Mouse (Mus musculus) telencephalon, adult 2 months (tissue): Measurements from ENCODE around the gene H2al2a.
"Not testable (repeated sequence)": the region's sequence is repeated elsewhere in the genome, so short reads cannot be mapped to it uniquely, and the experiment has no call there.

Experiments used
- DNase-seq: peaks from one replicate; pipeline ENCODE4 v3.0.0-alpha.2; 2011; ENCODE audit warnings: low read depth, low spot score

The H2al2a gene

DNA sequence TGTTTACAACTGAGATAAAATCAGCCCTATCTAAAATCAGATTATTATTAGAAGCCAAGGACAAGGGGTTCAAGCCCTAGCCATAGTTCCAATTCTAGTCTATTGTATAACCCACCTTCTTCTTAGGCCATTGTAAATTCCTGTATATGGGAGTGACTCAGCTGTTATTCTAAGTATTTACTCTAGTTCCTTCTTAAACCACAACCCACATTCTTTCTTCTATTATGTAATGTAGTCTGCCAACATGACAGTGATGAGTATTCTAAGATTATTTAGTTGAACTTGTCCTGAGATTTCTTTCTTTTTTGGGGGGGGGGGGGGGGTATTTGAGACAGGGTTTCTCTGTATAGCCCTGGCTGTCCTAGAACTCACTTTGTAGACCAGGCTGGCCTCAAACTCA lies 19.1 kb downstream of the H2al2a start:
- DNase-seq, result not testable (repeated sequence)

DNA sequence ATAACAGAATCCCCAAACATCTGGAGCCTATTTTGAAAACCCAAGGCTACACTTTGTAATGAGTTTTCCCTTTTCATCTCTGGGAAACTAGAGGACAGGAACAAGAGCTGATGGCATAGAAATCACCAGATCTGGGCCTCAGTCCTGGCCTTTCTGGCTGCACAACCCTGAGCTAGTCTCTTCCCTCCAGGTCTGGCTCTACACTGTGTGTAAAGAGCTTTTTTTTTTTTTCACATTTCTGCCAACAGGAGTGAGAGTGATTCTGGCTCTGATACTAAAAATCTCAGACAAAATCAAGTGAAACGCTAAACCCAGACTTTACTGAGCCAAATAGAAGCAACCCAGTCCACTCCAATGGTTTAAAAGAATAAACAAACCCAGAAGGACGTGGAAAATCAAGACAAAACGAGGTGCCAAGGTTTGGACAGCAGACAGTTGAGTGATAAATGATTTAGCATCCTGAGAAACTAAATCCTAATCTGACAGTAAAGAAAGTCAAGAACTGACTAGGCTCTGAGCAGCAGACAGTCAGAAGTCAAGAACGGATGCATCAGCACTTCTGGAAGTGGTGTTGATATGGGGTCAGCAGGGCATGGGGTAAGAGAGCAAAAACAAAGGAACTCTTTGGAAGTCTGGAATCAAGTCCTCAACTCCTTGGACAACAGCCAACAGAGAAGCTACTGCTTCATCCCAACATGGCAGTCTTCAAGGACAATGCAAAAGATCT lies 21.0 kb downstream of the H2al2a start:
- DNase-seq, result no peak

DNA sequence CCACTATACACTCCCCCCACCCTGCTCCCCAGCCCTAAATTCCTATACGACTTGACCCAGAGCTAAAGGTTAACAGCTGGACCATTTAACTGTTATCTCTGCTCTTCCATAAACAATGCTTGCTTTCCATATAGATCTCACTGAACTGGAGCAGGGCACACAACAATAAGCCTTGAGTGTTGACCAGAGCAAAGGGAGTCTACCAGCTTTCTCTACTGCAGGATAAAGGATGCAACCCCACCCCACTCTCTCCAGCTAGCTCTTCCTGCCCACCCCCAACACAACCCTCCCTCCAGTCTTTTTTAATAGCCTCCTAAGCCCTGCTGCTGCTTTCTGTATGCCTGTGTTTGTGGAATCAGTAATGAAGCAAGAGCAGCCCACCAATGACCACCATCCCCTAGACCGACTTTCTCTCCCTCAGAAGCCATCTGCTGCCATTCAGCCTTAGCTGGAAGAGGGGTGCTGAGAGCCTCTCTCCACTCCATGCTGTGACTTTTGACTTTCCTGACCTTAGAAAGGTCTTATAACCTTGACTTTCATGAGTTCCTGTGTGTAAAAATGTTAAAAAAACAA lies 22.8 kb downstream of the H2al2a start:
- no peak for DNase-seq

DNA sequence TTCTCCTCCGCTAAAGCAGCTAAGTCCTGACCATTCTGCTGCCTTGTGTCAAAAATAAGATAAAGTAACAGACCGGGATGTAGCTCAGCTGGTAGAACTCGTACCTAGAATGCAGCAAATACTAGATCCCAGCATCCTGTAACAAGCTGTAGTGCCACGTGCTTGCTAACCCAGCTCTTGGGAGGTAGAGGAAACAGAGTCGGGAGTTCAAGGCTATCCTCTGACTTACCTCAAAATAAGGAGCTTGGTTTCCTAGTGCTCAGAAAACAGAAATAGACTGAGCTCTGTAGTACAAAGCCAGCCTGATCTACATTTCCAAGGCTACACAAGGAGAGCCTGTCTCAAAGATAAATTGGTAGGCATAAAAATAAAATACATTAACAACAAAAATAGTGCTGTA lies 23.5 kb downstream of the H2al2a start:
- no peak for DNase-seq

DNA sequence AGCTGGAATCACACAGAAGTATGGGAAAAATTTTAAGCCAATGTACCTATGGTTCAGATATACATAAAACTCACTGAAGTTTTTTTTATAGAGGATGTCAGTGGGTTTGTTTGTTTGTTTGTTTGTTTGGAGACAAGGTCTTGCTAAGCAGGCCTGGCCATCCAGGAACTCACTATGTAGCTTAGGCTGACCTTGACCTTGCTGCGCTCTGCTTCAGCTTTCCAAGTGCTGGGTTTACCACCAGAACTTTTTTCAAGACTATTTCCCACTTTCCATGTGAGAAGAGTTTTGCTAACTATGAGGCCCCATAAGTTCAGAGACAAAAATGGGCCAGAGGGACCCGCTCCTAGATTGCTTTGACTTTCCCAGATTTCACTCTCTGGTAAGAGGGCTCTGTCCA lies 23.9 kb downstream of the H2al2a start:
- DNase-seq, result no peak

DNA sequence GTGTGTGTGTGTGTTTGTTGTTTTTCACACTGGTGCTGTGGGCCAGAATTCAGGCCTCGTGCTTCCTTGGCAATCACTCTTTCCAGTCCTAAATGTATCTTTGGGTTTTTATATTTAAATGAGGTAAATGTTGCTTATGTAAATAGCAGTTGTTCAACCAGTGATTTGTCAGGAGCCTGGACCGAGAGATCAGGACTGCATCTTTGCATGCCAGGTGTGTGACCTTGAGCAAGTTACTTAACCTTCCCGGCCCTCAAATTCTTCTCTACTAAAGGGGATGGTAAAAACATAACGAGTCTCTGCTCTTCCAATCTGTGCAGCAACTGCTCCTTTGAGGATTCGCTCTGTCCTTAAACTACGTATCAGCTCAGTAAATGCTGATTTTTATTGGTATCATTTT lies 25.4 kb downstream of the H2al2a start:
- no peak for DNase-seq

DNA sequence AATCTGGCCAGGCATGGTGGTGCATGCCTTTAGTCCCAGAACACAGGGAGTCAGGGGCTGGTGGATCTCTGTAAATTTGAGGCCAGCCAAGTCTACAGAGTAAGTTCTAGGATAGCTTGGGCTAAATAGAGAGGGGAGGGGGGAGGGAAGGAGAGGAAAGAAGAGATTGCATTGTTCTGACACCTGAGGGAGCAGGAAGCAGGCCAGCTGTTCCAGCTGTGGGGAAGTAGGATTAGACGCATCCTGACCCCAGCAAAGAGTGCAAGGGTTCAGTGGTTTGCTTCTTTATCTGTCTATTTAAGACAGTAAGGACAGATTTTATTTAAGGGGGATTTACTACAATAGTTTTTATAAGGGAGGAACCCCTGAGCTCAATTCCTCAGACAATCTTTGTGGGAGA lies 26.1 kb downstream of the H2al2a start:
- DNase-seq, result no peak

DNA sequence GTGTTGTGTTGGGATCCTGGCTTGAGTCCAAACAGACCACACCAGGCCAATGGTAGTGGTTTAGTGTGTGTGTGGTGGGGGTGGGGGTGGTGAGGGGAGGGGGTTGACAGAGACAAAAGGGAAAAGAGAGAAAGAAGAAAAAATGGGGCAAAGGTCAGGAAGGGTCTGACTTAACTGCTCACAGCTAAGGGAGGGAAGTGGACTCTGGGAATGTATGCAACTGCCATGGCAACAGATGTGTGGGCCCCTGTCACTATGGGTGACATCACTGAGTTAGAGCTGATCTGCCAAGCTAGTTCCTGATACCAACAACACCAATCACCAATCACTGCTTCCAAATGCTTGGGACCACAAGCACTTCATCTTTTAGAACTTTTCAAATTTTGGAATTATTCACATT lies 26.6 kb downstream of the H2al2a start:
- DNase-seq, result no peak

DNA sequence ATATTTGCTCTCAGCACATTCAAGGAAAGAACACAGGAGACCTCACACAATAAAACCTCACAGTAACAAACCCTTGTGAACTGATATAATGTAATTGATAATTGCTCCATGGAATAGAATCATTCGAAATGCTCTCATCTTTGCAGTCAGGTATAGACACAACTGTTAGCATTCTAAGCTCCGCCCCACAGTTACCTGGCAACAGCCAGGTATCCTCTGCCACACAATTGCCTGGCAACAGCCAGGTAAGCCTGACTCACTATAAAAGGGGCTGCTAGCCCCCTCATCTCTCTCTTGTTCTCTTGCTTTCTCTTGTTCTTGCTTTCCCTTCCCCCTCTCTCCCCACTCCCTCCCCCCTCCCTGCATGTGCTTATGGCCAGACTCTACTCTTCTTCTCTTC lies 28.2 kb downstream of the H2al2a start:
- no peak for DNase-seq

DNA sequence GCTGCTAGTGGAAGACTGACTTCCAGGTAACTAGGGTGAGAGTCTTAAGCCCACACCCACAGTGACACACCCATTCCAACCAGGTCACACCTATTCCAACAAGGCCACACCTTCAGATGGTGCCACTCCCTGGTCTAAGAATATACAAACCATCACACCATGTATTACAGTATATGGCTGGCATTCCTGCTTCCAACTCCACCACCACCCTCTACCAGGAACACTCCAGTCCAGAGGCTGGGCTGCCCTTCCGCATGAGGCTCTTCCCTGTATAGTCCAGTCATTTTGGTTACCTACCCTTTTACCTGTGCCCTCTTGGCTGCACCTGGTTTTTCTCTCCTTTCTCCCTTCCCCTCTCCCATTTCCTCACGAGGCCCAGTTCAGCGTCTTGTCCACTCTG lies 28.7 kb downstream of the H2al2a start:
- not testable (repeated sequence) for DNase-seq

DNA sequence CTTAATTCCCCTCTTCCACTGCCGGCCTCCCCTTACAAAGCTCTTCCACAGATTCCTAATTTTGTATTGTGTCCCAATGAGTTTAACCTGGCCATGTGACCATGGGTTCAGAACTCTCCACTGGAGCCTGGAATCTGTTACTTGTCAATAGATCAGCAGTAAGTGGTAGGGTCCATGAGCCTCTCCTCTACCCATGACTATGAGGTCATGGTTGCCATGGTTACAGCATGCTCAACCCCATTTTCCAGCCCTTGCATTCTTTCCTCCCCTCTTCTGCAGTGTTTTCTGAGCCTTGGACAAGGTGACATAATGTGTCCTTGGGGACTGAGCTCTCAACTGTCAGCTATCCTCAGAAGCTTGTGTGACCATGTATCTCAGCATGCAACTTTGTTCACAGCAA lies 37.3 kb downstream of the H2al2a start:
- no peak for DNase-seq

DNA sequence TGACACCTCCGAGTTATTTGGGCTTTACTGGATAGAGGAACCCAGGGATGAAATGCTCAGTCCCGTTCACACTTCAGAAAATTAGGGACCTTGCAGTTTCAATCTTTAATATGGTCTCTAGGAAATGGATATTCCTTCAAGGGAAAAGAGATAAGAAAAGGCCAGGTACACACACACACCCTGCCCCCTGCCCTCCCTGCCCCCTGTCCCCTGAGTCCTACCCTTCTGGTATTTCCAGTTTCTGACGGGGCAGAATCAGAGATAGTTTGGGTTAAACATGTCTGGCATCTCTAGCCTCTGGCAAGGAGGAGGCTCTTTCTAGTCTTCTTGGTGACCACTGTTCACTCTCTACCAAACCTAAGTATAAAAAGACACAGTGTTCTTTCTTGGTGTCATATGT lies 49.9 kb downstream of the H2al2a start:
- DNase-seq, result no peak
